Mouse (Mus musculus) brain, embryonic 14.5 days (tissue): Measurements from ENCODE around the gene Tmem56.

Experiments used
- CTCF ChIP-seq: fragments of 200-500 bp; IDR thresholded peaks from 2 replicates; pipeline ENCODE4 v1.5.1; 2012; ENCODE audit warnings: inconsistent platforms, mild to moderate bottlenecking, moderate library complexity, borderline replicate concordance; ENCODE audit not compliant: insufficient read depth, insufficient read length; ENCODE audit errors: extremely low read depth
- POLR2A ChIP-seq: fragments of 200-500 bp; IDR thresholded peaks from 2 replicates; pipeline ENCODE4 v1.6.1; 2012; ENCODE audit warnings: mild to moderate bottlenecking, inconsistent platforms, borderline replicate concordance; ENCODE audit not compliant: poor library complexity, insufficient read depth, insufficient read length, severe bottlenecking; ENCODE audit errors: extremely low read depth

DNA sequence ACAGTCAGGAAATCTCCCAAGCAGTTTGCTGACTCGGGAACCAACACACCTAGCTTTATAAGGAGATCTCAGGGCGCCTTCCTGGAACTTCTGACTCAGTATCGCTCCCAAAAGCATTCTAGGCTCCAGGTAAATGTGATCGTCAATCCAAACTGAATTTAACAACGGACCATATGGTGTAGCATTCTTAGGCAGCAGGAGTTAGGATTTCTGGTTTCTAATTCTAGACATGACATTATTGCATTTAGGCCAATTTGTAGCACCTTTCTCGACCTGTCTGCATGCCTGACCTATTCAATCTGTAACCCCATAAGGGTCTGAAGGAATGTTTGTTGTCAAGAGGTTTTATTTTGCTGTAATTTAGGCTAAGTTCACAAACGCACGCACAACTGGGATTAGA lies 7.8 kb upstream of the Tmem56 start:
- TF ChIP-seq CTCF, result no peak
- TF ChIP-seq POLR2A, result no peak
